16 mouse cellular contexts compared by ENCODE assay signal in the genomic region with DNA sequence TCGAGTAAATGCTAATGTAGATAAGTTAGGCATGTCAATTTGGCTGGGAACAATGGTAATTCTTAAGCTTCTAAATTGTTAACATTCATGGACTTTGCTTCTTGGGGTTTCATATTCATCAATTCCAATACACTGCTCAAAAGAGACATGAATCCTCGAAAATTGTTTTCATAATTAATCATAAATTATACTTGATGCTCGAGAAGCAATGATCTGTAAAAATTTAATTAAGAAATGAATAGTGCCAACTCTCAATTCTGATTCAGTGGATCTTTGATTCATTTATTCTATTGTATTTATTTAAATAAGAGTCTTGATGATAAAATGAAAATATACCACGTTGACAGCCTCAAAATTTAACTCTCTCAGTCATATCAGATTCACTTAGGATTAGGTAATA.
"Had no signal": no experiment of that assay in that cellular context is flagged by ENCODE, and none has a peak within 500 bp of the region (broad histone marks: within the 10 kb centered on the region; RNA-seq: fewer than 3 reads in every experiment).

No protein-coding gene starts in this region.

- H3K27ac ChIP-seq: neural tube, embryonic 12.5 days; neural tube, embryonic 13.5 days; neural tube, embryonic 15.5 days; stomach, embryonic 15.5 days; stomach, postnatal 0 days had no signal

- H3K36me3 ChIP-seq: neural tube, embryonic 12.5 days; neural tube, embryonic 13.5 days; neural tube, embryonic 15.5 days; stomach, embryonic 15.5 days had no signal

- DNase-seq: right cerebral cortex, adult 18-20 months; right cerebral cortex, postnatal 14 days; right cerebral cortex, postnatal 25 days; right cerebral cortex, postnatal 4 days; spleen, adult 18-20 months; thymus, adult 18-20 months; thymus, adult 2 months; thymus, postnatal 14 days; thymus, postnatal 25 days; thymus, postnatal 36 days; thymus, postnatal 4 days had no signal

- H3K27me3 ChIP-seq: neural tube, embryonic 12.5 days; neural tube, embryonic 13.5 days; neural tube, embryonic 15.5 days; stomach, embryonic 15.5 days had no signal

- H3K4me3 ChIP-seq: neural tube, embryonic 12.5 days; neural tube, embryonic 13.5 days; neural tube, embryonic 15.5 days; stomach, embryonic 15.5 days had no signal

- H3K4me1 ChIP-seq: neural tube, embryonic 12.5 days; neural tube, embryonic 13.5 days; neural tube, embryonic 15.5 days; stomach, embryonic 15.5 days had no signal
